Mouse (Mus musculus): Measurements from ENCODE around the gene Gpr179. TPM values are rescaled to one million over a fixed set of nuclear protein-coding genes. Genes with fewer than 3 reads are reported as not detected.
"Not testable (repeated sequence)": the region's sequence is repeated elsewhere in the genome, so short reads cannot be mapped to it uniquely, and the experiment has no call there.

The Gpr179 gene
- total and polyA plus RNA-seq, 2 experiments from 2014 or later: not detected

DNA sequence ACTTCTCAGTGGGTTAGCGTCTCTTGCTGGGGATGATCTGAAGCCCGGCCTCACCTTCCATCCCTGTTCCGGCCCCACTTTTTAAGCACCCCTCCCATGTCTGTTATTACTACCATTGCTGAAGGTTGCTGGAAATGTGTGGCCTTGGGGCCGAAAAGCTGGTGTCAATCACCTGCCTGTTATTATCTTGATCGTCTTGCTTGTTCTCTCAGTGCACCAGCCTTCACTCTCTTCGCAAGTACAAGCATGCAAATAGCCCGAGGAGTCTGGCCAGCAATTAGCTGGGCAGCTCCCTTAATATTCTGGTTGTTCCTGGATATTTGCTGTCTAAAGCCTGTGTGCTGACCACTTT is 11.7 kb upstream of the Gpr179 start:
- H3K9ac ChIP-seq (replicated peaks; ENCODE audit: low read depth, low read length): peak overlapping the region; percentile 100
- H3K36me3 ChIP-seq (replicated peaks; ENCODE audit: control insufficient read depth, insufficient read depth, low read length): no peaks in the 10 kb centered on the region; the same call in 1 of the 2 replicates
- no peaks in the 10 kb centered on the region for H3K9me3 ChIP-seq (replicated peaks; ENCODE audit: control insufficient read depth, low read length)
- peak overlapping the region; percentile 93 for H3K4me3 ChIP-seq (ENCODE audit: low read depth, low read length)
- H3K4me1 ChIP-seq (ENCODE audit: control insufficient read depth, insufficient read depth): peaks cover 21% of the 10 kb centered on the region
- 2% methylated on average over 7 of the region's 7 CpGs for WGBS
- peak overlapping the region; percentile 99 for H3K27ac ChIP-seq (ENCODE audit: low read depth)
- no peaks in the 10 kb centered on the region for H3K27me3 ChIP-seq (ENCODE audit: control insufficient read depth, insufficient read depth, low read length)
- TF ChIP-seq CTCF (IDR thresholded peaks at IDR 0.05; ENCODE audit: low read depth): no peak
- no peak for TF ChIP-seq EP300 (IDR thresholded peaks at IDR 0.05; ENCODE audit: low read depth)
- H3K4me2 ChIP-seq (ENCODE audit: low read depth, low read length): peak overlapping the region; percentile 87
- no peak for DNase-seq (ENCODE audit: low spot score)
- ATAC-seq (ENCODE audit: insufficient read depth, low read depth): no peak

DNA sequence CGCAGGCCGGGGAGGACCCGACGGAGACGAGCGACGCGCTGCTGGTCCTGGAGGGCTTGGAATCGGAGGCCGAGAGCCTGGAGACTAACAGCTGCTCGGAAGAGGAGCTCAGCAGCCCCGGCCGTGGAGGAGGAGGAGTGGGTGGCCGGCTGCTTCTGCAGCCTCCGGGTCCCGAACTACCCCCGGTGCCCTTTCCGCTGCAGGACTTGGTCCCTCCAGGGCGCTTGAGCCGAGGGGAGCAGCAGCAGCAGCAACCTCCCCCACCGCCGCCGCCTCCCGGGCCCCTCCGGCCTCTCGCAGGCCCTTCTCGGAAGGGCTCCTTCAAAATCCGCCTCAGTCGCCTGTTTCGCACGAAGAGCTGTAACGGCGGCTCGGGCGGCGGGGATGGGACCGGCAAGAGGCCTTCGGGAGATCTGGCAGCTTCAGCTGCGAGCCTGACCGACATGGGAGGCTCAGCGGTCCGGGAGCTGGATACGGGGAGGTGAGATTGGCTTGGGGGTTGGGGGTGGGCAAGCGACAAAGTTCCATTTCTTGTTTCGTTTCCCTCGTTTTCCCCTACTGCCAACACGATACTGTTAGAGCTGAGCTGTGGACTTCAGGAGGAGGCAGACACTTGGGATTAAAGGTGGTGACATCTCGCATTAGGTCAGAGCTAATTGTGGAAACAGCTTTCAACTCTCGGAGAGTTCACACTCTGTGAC is 11.2 kb upstream of the Gpr179 start:
- Histone ChIP-seq H3K4me1 (ENCODE audit: control insufficient read depth, insufficient read depth) (peaks cover 21% of the 10 kb centered on the region), H3K9me3 (replicated peaks; ENCODE audit: control insufficient read depth, low read length) (no peaks in the 10 kb centered on the region), H3K36me3 (replicated peaks; ENCODE audit: control insufficient read depth, insufficient read depth, low read length) (no peaks in the 10 kb centered on the region; the same call in 1 of the 2 replicates), H3K9ac (replicated peaks; ENCODE audit: low read depth, low read length) (peak overlapping the region; percentile 100), H3K4me3 (ENCODE audit: low read depth, low read length) (peak overlapping the region; percentile 93), H3K27me3 (ENCODE audit: control insufficient read depth, insufficient read depth, low read length) (no peaks in the 10 kb centered on the region), H3K4me2 (ENCODE audit: low read depth, low read length) (peak overlapping the region; percentile 87), H3K27ac (ENCODE audit: low read depth) (peak overlapping the region; percentile 99)
- peak; percentile 50 for ATAC-seq (ENCODE audit: insufficient read depth, low read depth)
- under 1% methylated on average over 43 of the region's 49 CpGs for WGBS
- peak; percentile 85 for DNase-seq (ENCODE audit: low spot score)
- TF ChIP-seq EP300 (IDR thresholded peaks at IDR 0.05; ENCODE audit: low read depth) (no peak), CTCF (IDR thresholded peaks at IDR 0.05; ENCODE audit: low read depth) (no peak)

DNA sequence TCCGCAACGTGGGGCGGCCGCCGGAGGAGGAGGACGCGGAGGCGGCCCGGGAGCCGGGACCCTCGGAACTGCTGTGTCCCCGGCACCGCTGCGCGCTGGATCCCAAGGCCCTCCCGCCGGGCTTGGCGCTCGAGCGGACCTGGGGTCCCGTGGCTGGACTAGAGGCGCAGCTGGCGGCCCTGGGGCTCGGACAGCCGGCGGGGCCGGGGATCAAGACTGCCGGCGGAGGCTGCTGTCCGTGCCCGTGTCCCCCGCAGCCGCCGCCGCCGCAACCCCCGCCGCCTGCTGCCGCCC is 10.7 kb upstream of the Gpr179 start:
- peaks cover 21% of the 10 kb centered on the region for H3K4me1 ChIP-seq (ENCODE audit: control insufficient read depth, insufficient read depth)
- ATAC-seq (ENCODE audit: insufficient read depth, low read depth): peak; percentile 29
- 0% methylated on average over 18 of the region's 39 CpGs for WGBS

DNA sequence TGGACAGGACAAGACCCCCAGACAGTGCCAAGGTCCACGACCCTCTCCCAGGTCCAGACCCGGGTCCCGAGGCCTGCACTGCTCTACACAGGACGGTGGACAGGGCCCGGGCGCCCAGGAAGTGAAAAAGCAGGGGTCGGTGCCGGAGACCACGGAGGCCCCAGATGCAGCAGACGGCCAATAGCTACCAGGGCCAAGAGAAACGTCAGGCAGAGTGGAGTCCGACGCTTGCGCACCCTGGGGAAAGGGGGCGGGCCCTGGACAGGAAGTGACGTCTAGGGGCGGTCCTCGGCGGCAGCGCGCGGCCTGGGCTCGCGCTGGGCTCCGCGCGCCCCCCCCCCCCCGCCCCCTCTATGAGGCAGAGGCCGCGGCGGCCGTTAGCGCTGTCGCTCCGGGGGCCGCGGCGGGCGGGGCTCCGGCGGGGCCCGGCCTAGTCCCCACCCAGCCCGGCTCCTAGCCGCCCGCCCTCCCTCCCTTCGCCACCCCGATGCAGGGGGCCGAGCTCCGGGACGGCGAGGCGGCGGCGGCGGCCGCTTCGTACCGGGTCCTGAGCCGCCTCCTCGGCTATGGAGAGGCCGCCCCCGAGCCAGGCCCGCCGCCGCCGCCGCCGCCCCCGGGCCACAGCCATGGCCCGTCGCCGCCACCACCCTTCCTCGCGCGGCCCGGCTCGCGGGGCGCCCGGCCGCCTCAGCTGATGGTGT is 10.2 kb upstream of the Gpr179 start, which contains the start of gene Socs7:
Gene Socs7, plus strand, starts transcription at position 604 of the 701 bp plus-strand sequence.
- Histone ChIP-seq H3K9me3 (replicated peaks; ENCODE audit: control insufficient read depth, low read length) (no peaks in the 10 kb centered on the region), H3K36me3 (replicated peaks; ENCODE audit: control insufficient read depth, insufficient read depth, low read length) (no peaks in the 10 kb centered on the region; the same call in 1 of the 2 replicates), H3K4me1 (ENCODE audit: control insufficient read depth, insufficient read depth) (peaks cover 21% of the 10 kb centered on the region), H3K27ac (ENCODE audit: low read depth) (peak within 1 kb of the TSS; percentile 99), H3K4me2 (ENCODE audit: low read depth, low read length) (peak within 1 kb of the TSS; percentile 87), H3K9ac (replicated peaks; ENCODE audit: low read depth, low read length) (peak within 1 kb of the TSS; percentile 100), H3K27me3 (ENCODE audit: control insufficient read depth, insufficient read depth, low read length) (no peaks in the 10 kb centered on the region), H3K4me3 (ENCODE audit: low read depth, low read length) (peak within 1 kb of the TSS; percentile 93)
- 1% methylated on average over 20 of the region's 81 CpGs for WGBS
- ATAC-seq (ENCODE audit: insufficient read depth, low read depth) (peak; percentile 94), DNase-seq (ENCODE audit: low spot score) (peak; percentile 93)
- no peak for TF ChIP-seq EP300 (IDR thresholded peaks at IDR 0.05; ENCODE audit: low read depth)
- TF ChIP-seq CTCF (IDR thresholded peaks at IDR 0.05; ENCODE audit: low read depth): no peak

More for the DNA sequence above, 10.7 kb upstream of the Gpr179 start:
- Histone ChIP-seq H3K4me2 (ENCODE audit: low read depth, low read length) (peak overlapping the region; percentile 87), H3K9me3 (replicated peaks; ENCODE audit: control insufficient read depth, low read length) (no peaks in the 10 kb centered on the region), H3K27me3 (ENCODE audit: control insufficient read depth, insufficient read depth, low read length) (no peaks in the 10 kb centered on the region), H3K4me3 (ENCODE audit: low read depth, low read length) (peak overlapping the region; percentile 93), H3K9ac (replicated peaks; ENCODE audit: low read depth, low read length) (peak overlapping the region; percentile 100), H3K36me3 (replicated peaks; ENCODE audit: control insufficient read depth, insufficient read depth, low read length) (no peaks in the 10 kb centered on the region; the same call in 1 of the 2 replicates), H3K27ac (ENCODE audit: low read depth) (peak overlapping the region; percentile 99)
- TF ChIP-seq EP300 (IDR thresholded peaks at IDR 0.05; ENCODE audit: low read depth) (no peak), CTCF (IDR thresholded peaks at IDR 0.05; ENCODE audit: low read depth) (no peak)
- no peak for DNase-seq (ENCODE audit: low spot score)

DNA sequence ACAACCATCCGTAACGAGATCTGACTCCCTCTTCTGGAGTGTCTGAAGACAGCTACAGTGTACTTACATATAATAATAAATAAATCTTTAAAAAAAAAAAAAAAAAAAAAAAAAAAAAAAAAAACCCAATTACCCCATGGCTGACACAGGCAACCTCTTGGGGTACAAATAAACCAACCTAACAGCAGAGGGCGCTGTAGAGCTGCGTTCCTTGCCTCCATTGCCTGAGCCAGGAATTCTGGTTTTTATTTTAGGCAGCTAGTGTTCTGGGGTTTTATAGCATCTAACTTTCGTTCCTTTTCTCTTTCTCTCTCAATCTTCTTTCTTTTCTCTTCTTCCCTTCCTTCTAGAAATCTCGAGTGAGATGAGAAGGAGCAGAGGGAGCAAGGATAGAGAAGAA is 5.8 kb upstream of the Gpr179 start:
- H3K4me2 ChIP-seq (ENCODE audit: low read depth, low read length); H3K9ac ChIP-seq (replicated peaks; ENCODE audit: low read depth, low read length); H3K4me3 ChIP-seq (ENCODE audit: low read depth, low read length); H3K4me1 ChIP-seq (ENCODE audit: control insufficient read depth, insufficient read depth); ATAC-seq (ENCODE audit: insufficient read depth, low read depth); H3K9me3 ChIP-seq (replicated peaks; ENCODE audit: control insufficient read depth, low read length); H3K27me3 ChIP-seq (ENCODE audit: control insufficient read depth, insufficient read depth, low read length); H3K27ac ChIP-seq (ENCODE audit: low read depth); H3K36me3 ChIP-seq (replicated peaks; ENCODE audit: control insufficient read depth, insufficient read depth, low read length): not testable (repeated sequence)
- peak; percentile 59 for DNase-seq (ENCODE audit: low spot score)
- TF ChIP-seq CTCF (IDR thresholded peaks at IDR 0.05; ENCODE audit: low read depth): peak; percentile 78
- 9% methylated on average over 4 of the region's 6 CpGs for WGBS

Data from heart, postnatal 0 days (tissue).